Mouse (Mus musculus): ENCODE results near the gene 4930595D18Rik. TPM values are rescaled to one million over a fixed set of nuclear protein-coding genes. Genes with fewer than 3 reads are reported as not detected.

4930595D18Rik gene
- total RNA-seq, 2 experiments from 2014 or later: 0.28 TPM; not detected in 1

DNA sequence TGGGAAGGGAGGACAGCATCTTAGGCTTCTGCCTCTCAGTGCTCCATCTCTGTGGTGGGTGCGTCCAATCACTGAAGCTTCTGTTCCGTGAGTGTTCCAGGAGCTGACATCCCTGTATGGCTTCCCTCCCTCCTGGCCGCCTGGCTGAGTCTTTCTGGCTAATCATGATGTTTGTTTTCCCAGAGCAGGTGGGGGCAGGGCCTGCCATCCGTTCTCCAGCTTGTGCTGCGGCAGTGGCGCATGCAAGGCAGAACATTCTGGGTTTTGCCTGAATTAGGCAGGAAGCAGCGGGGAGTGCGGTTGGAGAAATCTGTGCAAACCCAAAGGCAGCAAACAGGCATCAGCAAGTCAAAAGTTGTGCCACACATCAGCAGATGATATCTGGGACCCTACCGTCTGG lies 39.0 kb downstream of the 4930595D18Rik start:
- no peak overlapping the region for H3K27ac ChIP-seq
- DNase-seq: no peak
- intact Hi-C loops (cut with DNase I): no loop called here
- no peak overlapping the region for H3K4me3 ChIP-seq
- no peak for TF ChIP-seq CTCF (IDR thresholded peaks at IDR 0.05)

DNA sequence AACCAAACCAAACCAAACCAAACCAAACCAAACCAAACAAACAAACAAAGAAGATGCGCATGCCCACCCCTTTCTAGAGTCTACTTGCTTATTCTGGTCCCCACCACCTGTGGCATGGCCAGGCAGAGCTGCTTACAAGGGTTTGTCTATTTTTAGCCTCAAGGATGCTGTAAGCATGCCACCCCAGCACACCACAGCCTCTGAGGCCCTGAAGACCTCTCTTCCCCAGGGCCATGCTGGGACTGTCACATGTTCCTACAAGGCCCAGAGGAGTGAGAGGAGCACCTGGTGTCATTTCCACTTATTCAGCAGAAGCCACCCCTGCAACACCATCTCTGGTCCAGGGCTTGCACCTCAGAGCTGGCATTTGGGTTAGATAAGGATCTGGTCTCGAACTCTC lies 39.7 kb downstream of the 4930595D18Rik start:
- intact Hi-C loops (cut with DNase I): no loop called here

DNA sequence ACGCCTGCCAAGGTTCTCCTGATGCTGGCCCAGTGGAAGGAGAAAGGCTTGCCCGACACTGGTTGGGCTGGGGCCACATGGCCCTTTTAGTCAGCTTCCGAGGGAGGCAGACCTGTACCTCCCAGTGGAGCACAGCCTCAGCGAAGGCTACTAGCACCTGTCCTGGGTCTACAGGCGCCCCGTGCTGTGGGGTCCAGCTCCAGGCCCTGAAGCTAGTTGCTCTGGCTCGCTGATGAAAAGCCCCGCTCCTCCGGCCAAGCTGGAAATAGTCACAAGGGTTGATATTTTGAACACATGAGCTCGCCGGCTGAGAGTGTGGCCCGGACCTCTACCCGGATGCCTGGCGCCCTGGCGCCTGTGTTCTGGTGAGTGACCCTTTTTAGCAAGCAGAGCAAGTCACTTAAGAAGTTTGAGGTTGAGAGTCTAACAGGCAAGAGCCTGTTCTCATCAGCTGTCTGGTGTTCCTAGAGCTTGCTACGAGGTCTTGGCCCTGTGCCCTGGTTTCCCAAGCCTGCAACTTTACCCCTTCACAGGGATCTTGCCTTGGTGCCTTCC lies 40.7 kb downstream of the 4930595D18Rik start:
- H3K27ac ChIP-seq: peak overlapping the region; percentile 78
- no peak for TF ChIP-seq CTCF (IDR thresholded peaks at IDR 0.05)
- peak overlapping the region; percentile 58 for H3K4me3 ChIP-seq
- intact Hi-C loops (cut with DNase I): loop anchor here (2.0 kb wide), 1 partner anchor 21 kb away; no protein-coding TSS in a partner anchor
- peak; percentile 73 for DNase-seq

More for the DNA sequence above, 39.7 kb downstream of the 4930595D18Rik start:
- Histone ChIP-seq H3K4me3 (no peak overlapping the region), H3K27ac (no peak overlapping the region)
- DNase-seq: no peak
- TF ChIP-seq CTCF (IDR thresholded peaks at IDR 0.05): no peak

DNA sequence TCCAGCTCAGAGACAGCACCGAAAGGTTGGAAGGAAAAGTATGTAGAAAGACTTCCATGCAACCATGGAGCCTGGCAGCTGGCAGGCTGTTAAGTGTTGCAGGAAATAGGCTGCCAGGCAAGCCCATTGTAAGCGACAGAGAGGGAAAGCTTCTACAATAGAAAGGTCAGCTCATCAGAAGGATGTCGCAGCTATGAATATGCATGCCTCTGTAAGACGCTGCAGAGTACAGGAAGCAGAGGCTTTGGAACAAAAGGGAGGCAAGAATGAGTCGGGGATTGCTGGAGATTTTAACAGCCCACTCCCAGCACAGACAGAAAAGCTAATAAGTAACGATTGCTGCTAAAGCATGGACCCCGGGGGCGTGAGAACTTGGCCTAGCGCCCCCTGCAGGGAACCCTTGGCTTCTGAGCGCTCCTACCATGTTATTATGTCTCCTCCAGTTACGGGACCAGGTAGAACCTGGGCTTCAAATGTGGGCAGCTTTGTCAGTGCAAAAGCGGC lies 41.2 kb downstream of the 4930595D18Rik start:
- intact Hi-C loops (cut with DNase I): loop anchor here (2.0 kb wide), 1 partner anchor 22 kb away; no protein-coding TSS in a partner anchor
- DNase-seq: no peak
- Histone ChIP-seq H3K4me3 (peak overlapping the region; percentile 58), H3K27ac (peak overlapping the region; percentile 78)
- TF ChIP-seq CTCF (IDR thresholded peaks at IDR 0.05): peak; percentile 49

DNA sequence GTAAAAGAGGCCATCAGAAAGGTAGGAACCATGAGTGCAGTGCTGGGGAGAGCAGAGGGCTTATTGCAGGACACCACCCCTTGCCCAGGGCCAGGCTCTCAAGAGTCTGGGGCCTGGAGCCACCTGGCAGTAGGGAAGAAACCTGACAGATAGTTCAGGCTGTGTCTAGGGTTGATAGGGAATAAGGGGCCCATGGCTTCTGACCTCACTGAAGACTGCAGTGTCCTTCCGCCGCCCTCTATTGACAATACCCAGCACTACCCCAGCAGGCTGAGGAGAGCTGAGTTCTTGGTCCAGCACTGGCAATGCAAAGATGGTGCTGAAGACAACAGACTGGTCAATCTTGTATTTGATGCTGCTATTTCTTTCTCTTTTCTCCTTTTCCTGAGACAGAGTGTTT lies 47.2 kb downstream of the 4930595D18Rik start:
- H3K27ac ChIP-seq: no peak overlapping the region
- intact Hi-C loops (cut with DNase I): loop anchor here (5.0 kb wide), 1 partner anchor 50 kb away; no protein-coding TSS in a partner anchor
- H3K4me3 ChIP-seq: no peak overlapping the region
- DNase-seq: no peak
- peak; percentile 19; the same call in 1 of the 2 replicates for TF ChIP-seq CTCF (IDR thresholded peaks at IDR 0.05)

DNA sequence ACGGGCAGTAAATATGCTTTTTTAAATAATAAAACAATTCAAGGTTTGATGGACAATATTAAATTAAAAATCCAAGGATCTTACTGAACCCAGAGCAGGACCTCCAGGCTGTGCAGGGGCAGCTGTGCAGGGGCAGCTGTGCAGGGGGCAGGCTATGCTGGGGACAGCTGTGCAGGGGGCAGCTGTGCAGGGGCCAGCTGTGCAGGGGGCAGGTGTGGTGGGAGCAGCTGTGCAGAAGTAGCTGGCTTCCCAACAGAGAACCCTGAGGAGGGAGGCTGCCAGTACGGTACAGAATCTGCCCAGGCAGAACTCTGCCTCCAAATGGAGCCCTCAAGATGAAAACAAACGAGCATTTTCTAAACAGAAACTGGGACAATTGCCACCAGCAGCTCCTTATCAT lies 48.3 kb downstream of the 4930595D18Rik start:
- intact Hi-C loops (cut with DNase I): loop anchor here (5.0 kb wide), 1 partner anchor 49 kb away; no protein-coding TSS in a partner anchor
- no peak for DNase-seq
- no peak for TF ChIP-seq CTCF (IDR thresholded peaks at IDR 0.05)
- Histone ChIP-seq H3K27ac (no peak overlapping the region), H3K4me3 (no peak overlapping the region)

DNA sequence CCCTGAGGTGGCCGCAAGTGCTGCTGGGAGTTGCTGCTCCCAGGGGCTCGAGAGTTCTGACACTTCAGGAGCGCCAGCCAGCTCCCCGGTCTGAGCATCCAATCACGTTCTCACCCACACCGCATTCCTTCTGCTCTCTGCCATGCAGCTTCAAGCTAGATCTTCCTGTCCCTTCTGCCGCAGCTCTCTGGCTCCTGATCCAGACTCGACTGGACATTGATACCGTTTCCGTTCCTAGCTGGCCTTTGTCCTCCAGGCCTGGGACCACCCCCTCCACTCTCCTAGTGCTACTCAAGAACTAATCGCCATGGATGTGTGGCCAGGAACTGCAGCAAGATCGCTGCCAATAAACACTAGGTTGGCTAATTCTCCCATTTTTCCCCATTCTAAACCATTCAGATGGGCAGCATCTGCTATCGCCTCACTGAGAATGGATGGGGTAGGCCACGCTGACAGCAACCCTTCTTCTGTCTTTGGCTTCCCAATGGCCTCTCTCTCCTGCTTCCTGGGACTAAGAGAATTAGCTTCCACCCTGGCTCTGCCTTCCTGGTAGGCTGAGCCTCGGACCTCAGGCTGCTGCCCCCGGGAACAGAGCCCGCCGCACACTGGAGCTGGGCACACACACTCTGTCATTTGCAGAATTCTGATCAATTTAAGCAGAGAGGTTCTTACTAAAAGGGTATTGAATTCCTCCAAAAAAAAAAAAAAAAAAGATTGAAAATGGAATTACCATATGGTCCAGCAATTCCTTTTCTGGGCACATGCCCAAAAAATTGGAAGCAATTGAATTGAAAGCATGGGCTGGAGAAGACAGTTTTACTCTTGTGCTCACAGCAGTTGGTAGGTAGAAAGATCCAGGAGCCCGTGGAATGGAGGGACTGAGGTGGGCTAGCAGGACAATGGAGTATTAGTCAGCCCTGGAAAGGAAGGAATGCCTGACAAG lies 49.2 kb downstream of the 4930595D18Rik start:
- intact Hi-C loops (cut with DNase I): loop anchor here (5.0 kb wide), 1 partner anchor 48 kb away; no protein-coding TSS in a partner anchor
- peak; percentile 42 for DNase-seq
- TF ChIP-seq CTCF (IDR thresholded peaks at IDR 0.05): no peak
- Histone ChIP-seq H3K27ac (peak overlapping the region; percentile 69), H3K4me3 (peak overlapping the region; percentile 32)

DNA sequence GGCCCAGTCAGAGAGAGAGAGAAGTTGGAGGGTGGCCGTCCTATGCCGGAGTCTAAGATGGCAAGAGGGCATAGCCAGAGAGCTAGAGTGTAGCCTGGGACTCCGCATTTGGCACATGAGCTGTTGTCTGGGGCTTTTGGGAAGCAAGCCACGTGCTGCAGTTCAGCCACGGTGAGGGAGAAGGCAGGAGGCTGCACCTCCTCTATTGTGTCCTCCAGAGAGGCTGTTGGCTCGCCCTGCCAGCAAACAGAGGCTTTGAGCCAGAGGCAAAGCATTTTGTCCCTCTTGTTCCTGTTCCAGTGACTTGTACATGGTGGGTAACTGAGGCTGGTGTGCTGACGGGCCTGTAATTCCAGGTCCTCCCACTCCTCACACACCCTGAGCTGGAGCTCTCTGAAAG lies 50.1 kb downstream of the 4930595D18Rik start:
- no peak for TF ChIP-seq CTCF (IDR thresholded peaks at IDR 0.05)
- no peak for DNase-seq
- intact Hi-C loops (cut with DNase I): no loop called here
- Histone ChIP-seq H3K27ac (peak overlapping the region; percentile 69; the same call in 1 of the 2 replicates), H3K4me3 (peak overlapping the region; percentile 32; the same call in 1 of the 2 replicates)

DNA sequence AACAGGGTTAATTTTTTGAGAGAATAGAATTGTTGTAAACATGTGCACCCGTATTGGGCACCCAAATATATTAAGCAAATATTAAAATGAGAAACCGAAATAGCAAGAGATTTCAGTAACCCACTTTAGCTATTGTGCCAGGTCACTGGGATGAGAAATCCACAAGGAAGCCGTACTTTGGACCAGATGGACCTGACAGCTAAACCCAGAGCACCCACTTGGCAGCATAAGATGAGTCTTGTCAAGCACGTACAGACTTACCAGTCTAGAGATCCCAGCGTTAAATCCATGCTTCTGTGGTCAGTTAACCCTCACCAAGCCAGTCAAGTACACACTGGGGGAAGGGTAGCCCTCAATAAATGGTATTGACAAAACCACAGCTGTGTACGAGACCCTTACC lies 58.6 kb downstream of the 4930595D18Rik start:
- TF ChIP-seq CTCF (IDR thresholded peaks at IDR 0.05): no peak
- intact Hi-C loops (cut with DNase I): no loop called here
- DNase-seq: no peak
- no peak overlapping the region for H3K27ac ChIP-seq
- H3K4me3 ChIP-seq: no peak overlapping the region

DNA sequence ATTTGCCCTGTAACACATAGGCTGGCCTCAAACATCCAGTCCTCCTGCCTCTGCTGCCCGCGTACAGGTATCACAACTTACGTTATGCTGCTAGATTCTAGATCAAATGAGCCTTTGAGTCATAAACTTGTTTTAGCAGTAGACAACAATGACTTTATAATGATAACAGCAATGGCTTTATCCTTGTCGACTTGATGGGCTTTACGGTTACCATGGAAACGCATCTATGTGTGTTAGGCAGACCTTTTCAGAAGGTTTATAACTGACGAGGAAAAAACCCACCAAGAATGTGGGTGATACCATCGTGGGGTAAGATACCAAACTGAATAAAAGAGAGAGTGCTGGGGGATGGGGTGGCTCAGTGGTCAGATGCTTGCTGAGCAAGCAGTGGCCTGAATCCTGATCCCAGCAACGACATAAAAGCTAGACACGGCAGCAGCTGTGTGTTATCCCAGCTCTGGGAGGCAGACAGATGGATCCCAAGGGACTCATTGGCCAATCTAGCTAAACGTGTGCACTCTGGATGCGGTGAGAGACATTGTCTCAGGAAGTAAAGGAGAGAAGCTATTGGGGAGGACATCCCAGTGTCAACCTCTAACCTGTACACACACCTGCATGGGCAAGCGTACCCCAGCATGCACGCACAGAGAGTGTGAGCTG lies 59.6 kb downstream of the 4930595D18Rik start:
- TF ChIP-seq CTCF (IDR thresholded peaks at IDR 0.05): no peak
- intact Hi-C loops (cut with DNase I): no loop called here
- Histone ChIP-seq H3K27ac (no peak overlapping the region), H3K4me3 (no peak overlapping the region)
- no peak for DNase-seq

DNA sequence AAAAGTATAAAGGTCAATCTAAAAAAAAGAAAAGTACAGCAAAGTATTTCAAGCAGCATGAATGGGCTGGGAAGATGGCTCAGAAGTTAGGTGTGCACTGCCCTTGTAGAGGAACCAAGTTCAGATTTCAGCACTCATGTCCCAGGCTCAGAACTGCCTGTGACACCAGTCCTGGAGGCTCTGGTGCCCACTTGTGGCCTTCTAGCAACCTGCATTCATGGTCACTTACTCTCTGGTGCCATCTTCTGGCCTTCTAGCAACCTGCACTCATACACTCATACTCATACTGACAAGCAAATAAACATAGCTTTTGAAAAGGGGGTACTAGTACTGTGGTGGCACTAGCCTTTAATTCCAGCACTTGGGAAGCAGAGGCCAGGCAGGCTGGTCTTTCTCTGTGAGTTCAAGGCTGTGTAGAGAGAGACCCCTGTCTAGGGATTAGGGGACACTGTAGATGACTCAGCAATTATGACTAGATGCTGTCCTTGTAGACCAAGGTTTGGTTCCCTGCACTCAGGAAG lies 61.9 kb downstream of the 4930595D18Rik start:
- TF ChIP-seq CTCF (IDR thresholded peaks at IDR 0.05): peak; percentile 48
- Histone ChIP-seq H3K4me3 (no peak overlapping the region), H3K27ac (no peak overlapping the region)
- intact Hi-C loops (cut with DNase I): no loop called here
- DNase-seq: no peak

DNA sequence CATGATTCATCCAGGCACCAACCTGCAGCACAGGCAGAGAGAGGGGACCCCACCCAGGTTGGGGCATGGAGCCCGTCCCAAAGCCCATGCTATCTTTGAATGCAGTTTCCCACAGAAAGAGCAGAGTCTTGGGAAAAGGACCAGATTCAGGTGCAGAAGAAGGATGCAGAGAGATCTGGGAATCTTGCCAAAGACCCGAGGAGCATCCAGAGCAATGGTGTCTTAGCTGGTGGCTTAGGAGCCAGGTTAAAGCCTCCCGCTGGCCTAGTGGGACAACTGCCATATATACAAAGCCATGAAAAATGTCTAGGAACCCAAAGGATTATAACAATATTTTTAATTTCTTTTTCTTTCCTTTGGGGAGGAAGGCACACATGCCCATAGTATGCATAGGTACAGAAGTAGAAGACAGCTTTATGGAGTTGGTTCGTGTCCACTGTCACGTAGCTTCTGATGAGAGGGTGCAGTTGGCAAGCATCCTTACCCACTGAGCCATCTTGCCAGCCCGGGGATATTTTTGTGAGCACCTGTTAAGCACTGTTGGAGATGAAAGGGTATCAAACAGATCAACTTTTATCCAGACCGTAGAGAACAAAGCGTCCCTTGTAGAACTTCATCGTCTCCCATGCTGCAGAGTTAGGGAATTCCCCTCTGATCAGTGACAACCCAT lies 63.2 kb downstream of the 4930595D18Rik start:
- intact Hi-C loops (cut with DNase I): no loop called here
- no peak for DNase-seq
- Histone ChIP-seq H3K27ac (no peak overlapping the region), H3K4me3 (no peak overlapping the region)
- TF ChIP-seq CTCF (IDR thresholded peaks at IDR 0.05): no peak

All from gastrocnemius, adult 2 months (tissue).